Mouse (Mus musculus): ENCODE results near the gene Myo6. TPM values are rescaled to one million over a fixed set of nuclear protein-coding genes. Genes with fewer than 3 reads are reported as not detected.

Myo6 gene
- polyA plus RNA-seq, 1 experiment from 2014 or later, result 11.0 TPM

GRCm38 (mm10) chr9:80226579-80227325 lies 61.9 kb downstream of the Myo6 start:
- Histone ChIP-seq H3K27ac (ENCODE audit: low read depth, low read length) (no peak overlapping the region), H3K4me1 (replicated peaks; ENCODE audit: control insufficient read depth, insufficient read depth, low read length) (no peaks in the 10 kb centered on the region), H3K4me3 (ENCODE audit: low read depth, low read length) (no peak overlapping the region), H3K36me3 (ENCODE audit: control insufficient read depth, insufficient read depth, low read length) (no peaks in the 10 kb centered on the region), H3K9ac (ENCODE audit: low read length) (no peak overlapping the region), H3K9me3 (ENCODE audit: control insufficient read depth, low read length) (no peaks in the 10 kb centered on the region), H3K27me3 (ENCODE audit: control insufficient read depth, insufficient read depth, low read length) (no peaks in the 10 kb centered on the region), H3K4me2 (ENCODE audit: low read depth, low read length, severe bottlenecking) (no peak overlapping the region)
- WGBS, result 54% methylated on average over 5 of the region's 5 CpGs
- DNase-seq (ENCODE audit: low spot score) (no peak), ATAC-seq (replicated peaks; ENCODE audit: low FRiP score) (peak; percentile 37)

- no peak overlapping the region for H3K27ac ChIP-seq (ENCODE audit: low read depth, low read length)
- H3K9ac ChIP-seq (ENCODE audit: low read length), result no peak overlapping the region
- H3K9me3 ChIP-seq (ENCODE audit: control insufficient read depth, low read length), result no peaks in the 10 kb centered on the region
- H3K36me3 ChIP-seq (ENCODE audit: control insufficient read depth, insufficient read depth, low read length), result no peaks in the 10 kb centered on the region
- 55% methylated on average over 4 of the region's 4 CpGs for WGBS
- no peaks in the 10 kb centered on the region for H3K27me3 ChIP-seq (ENCODE audit: control insufficient read depth, insufficient read depth, low read length)
- H3K4me2 ChIP-seq (ENCODE audit: low read depth, low read length, severe bottlenecking), result no peak overlapping the region
- DNase-seq (ENCODE audit: low spot score) (no peak), ATAC-seq (replicated peaks; ENCODE audit: low FRiP score) (no peak)
- no peaks in the 10 kb centered on the region for H3K4me1 ChIP-seq (replicated peaks; ENCODE audit: control insufficient read depth, insufficient read depth, low read length)
- no peak overlapping the region for H3K4me3 ChIP-seq (ENCODE audit: low read depth, low read length)
These were observed 69.1 kb downstream of the Myo6 start for GRCm38 (mm10) chr9:80233831-80234455.

- no peak for ATAC-seq (replicated peaks; ENCODE audit: low FRiP score)
- no peak overlapping the region for H3K27ac ChIP-seq (ENCODE audit: low read depth, low read length)
- no peaks in the 10 kb centered on the region for H3K27me3 ChIP-seq (ENCODE audit: control insufficient read depth, insufficient read depth, low read length)
- DNase-seq (ENCODE audit: low spot score), result no peak
- H3K4me2 ChIP-seq (ENCODE audit: low read depth, low read length, severe bottlenecking), result no peak overlapping the region
- 78% methylated on average over 1 of the region's 1 CpGs for WGBS
- peaks cover 4% of the 10 kb centered on the region; the same call in 1 of the 2 replicates for H3K9me3 ChIP-seq (ENCODE audit: control insufficient read depth, low read length)
- no peaks in the 10 kb centered on the region for H3K4me1 ChIP-seq (replicated peaks; ENCODE audit: control insufficient read depth, insufficient read depth, low read length)
- H3K9ac ChIP-seq (ENCODE audit: low read length), result no peak overlapping the region
- no peaks in the 10 kb centered on the region for H3K36me3 ChIP-seq (ENCODE audit: control insufficient read depth, insufficient read depth, low read length)
- H3K4me3 ChIP-seq (ENCODE audit: low read depth, low read length), result no peak overlapping the region
These were observed 72.5 kb downstream of the Myo6 start for GRCm38 (mm10) chr9:80237184-80237799.

GRCm38 (mm10) chr9:80241719-80242118 lies 76.9 kb downstream of the Myo6 start:
- Histone ChIP-seq H3K4me3 (ENCODE audit: low read depth, low read length) (no peak overlapping the region), H3K9me3 (ENCODE audit: control insufficient read depth, low read length) (peaks cover 4% of the 10 kb centered on the region; the same call in 1 of the 2 replicates), H3K9ac (ENCODE audit: low read length) (no peak overlapping the region), H3K27ac (ENCODE audit: low read depth, low read length) (no peak overlapping the region), H3K4me2 (ENCODE audit: low read depth, low read length, severe bottlenecking) (no peak overlapping the region), H3K4me1 (replicated peaks; ENCODE audit: control insufficient read depth, insufficient read depth, low read length) (no peaks in the 10 kb centered on the region), H3K27me3 (ENCODE audit: control insufficient read depth, insufficient read depth, low read length) (no peaks in the 10 kb centered on the region), H3K36me3 (ENCODE audit: control insufficient read depth, insufficient read depth, low read length) (no peaks in the 10 kb centered on the region)
- WGBS, result 84% methylated on average over 6 of the region's 6 CpGs
- DNase-seq (ENCODE audit: low spot score) (no peak), ATAC-seq (replicated peaks; ENCODE audit: low FRiP score) (no peak)

GRCm38 (mm10) chr9:80252146-80252545 lies 87.3 kb downstream of the Myo6 start:
- no peak for ATAC-seq (replicated peaks; ENCODE audit: low FRiP score)
- Histone ChIP-seq H3K27me3 (ENCODE audit: control insufficient read depth, insufficient read depth, low read length) (no peaks in the 10 kb centered on the region), H3K27ac (ENCODE audit: low read depth, low read length) (no peak overlapping the region), H3K4me3 (ENCODE audit: low read depth, low read length) (no peak overlapping the region), H3K9ac (ENCODE audit: low read length) (no peak overlapping the region), H3K9me3 (ENCODE audit: control insufficient read depth, low read length) (no peaks in the 10 kb centered on the region), H3K36me3 (ENCODE audit: control insufficient read depth, insufficient read depth, low read length) (no peaks in the 10 kb centered on the region), H3K4me2 (ENCODE audit: low read depth, low read length, severe bottlenecking) (no peak overlapping the region), H3K4me1 (replicated peaks; ENCODE audit: control insufficient read depth, insufficient read depth, low read length) (no peaks in the 10 kb centered on the region)
- 88% methylated on average over 10 of the region's 10 CpGs for WGBS
- DNase-seq (ENCODE audit: low spot score), result no peak

GRCm38 (mm10) chr9:80253241-80253640 lies 88.4 kb downstream of the Myo6 start:
- no peaks in the 10 kb centered on the region for H3K4me1 ChIP-seq (replicated peaks; ENCODE audit: control insufficient read depth, insufficient read depth, low read length)
- WGBS, result 88% methylated on average over 9 of the region's 9 CpGs

GRCm38 (mm10) chr9:80256561-80256960 lies 91.7 kb downstream of the Myo6 start:
- no peak overlapping the region for H3K9ac ChIP-seq (ENCODE audit: low read length)
- H3K4me1 ChIP-seq (replicated peaks; ENCODE audit: control insufficient read depth, insufficient read depth, low read length), result no peaks in the 10 kb centered on the region
- no peak overlapping the region for H3K27ac ChIP-seq (ENCODE audit: low read depth, low read length)
- no peaks in the 10 kb centered on the region for H3K36me3 ChIP-seq (ENCODE audit: control insufficient read depth, insufficient read depth, low read length)
- ATAC-seq (replicated peaks; ENCODE audit: low FRiP score), result no peak
- no peak overlapping the region for H3K4me2 ChIP-seq (ENCODE audit: low read depth, low read length, severe bottlenecking)
- 93% methylated on average over 2 of the region's 2 CpGs for WGBS
- no peaks in the 10 kb centered on the region for H3K27me3 ChIP-seq (ENCODE audit: control insufficient read depth, insufficient read depth, low read length)
- no peak for DNase-seq (ENCODE audit: low spot score)
- no peak overlapping the region for H3K4me3 ChIP-seq (ENCODE audit: low read depth, low read length)
- H3K9me3 ChIP-seq (ENCODE audit: control insufficient read depth, low read length), result no peaks in the 10 kb centered on the region

More at GRCm38 (mm10) chr9:80253241-80253640, 88.4 kb downstream of the Myo6 start:
- no peaks in the 10 kb centered on the region for H3K9me3 ChIP-seq (ENCODE audit: control insufficient read depth, low read length)
- H3K4me3 ChIP-seq (ENCODE audit: low read depth, low read length), result no peak overlapping the region
- H3K4me2 ChIP-seq (ENCODE audit: low read depth, low read length, severe bottlenecking), result no peak overlapping the region
- ATAC-seq (replicated peaks; ENCODE audit: low FRiP score) (no peak), DNase-seq (ENCODE audit: low spot score) (no peak)
- H3K9ac ChIP-seq (ENCODE audit: low read length), result no peak overlapping the region
- no peak overlapping the region for H3K27ac ChIP-seq (ENCODE audit: low read depth, low read length)
- H3K36me3 ChIP-seq (ENCODE audit: control insufficient read depth, insufficient read depth, low read length), result no peaks in the 10 kb centered on the region
- H3K27me3 ChIP-seq (ENCODE audit: control insufficient read depth, insufficient read depth, low read length), result no peaks in the 10 kb centered on the region

GRCm38 (mm10) chr9:80258396-80258795 lies 93.6 kb downstream of the Myo6 start:
- no peak for ATAC-seq (replicated peaks; ENCODE audit: low FRiP score)
- no peaks in the 10 kb centered on the region for H3K27me3 ChIP-seq (ENCODE audit: control insufficient read depth, insufficient read depth, low read length)
- H3K4me2 ChIP-seq (ENCODE audit: low read depth, low read length, severe bottlenecking), result no peak overlapping the region
- H3K36me3 ChIP-seq (ENCODE audit: control insufficient read depth, insufficient read depth, low read length), result no peaks in the 10 kb centered on the region
- DNase-seq (ENCODE audit: low spot score), result no peak
- no peaks in the 10 kb centered on the region for H3K9me3 ChIP-seq (ENCODE audit: control insufficient read depth, low read length)
- no peak overlapping the region for H3K27ac ChIP-seq (ENCODE audit: low read depth, low read length)
- H3K9ac ChIP-seq (ENCODE audit: low read length), result no peak overlapping the region
- no peaks in the 10 kb centered on the region for H3K4me1 ChIP-seq (replicated peaks; ENCODE audit: control insufficient read depth, insufficient read depth, low read length)
- H3K4me3 ChIP-seq (ENCODE audit: low read depth, low read length), result no peak overlapping the region
- WGBS, result 70% methylated on average over 6 of the region's 6 CpGs
